Mouse (Mus musculus) regulatory T cell (primary cell): ENCODE measurements around the gene Adcy5.

Source experiments
- in situ Hi-C: fragments of 300-600 bp; cut with MboI, MseI; formaldehyde crosslinking; loops from one replicate; pipeline ENCODE4 v1.15.1; 2025; ENCODE audit warnings: high pct_unique_total_duplicates

The Adcy5 gene

GRCm38 (mm10) chr16:35249763-35250162 lies 95.1 kb downstream of the Adcy5 start:
- in situ Hi-C loops, result loop anchor here (25.0 kb wide), 1 partner anchor 137 kb away; no protein-coding TSS in a partner anchor

GRCm38 (mm10) chr16:35251690-35252089 lies 97.0 kb downstream of the Adcy5 start:
- in situ Hi-C loops, result loop anchor here (25.0 kb wide), 1 partner anchor 139 kb away; no protein-coding TSS in a partner anchor

- in situ Hi-C loops, result loop anchor here (25.0 kb wide), 1 partner anchor 141 kb away; no protein-coding TSS in a partner anchor
These were observed 98.3 kb downstream of the Adcy5 start for GRCm38 (mm10) chr16:35252967-35253366.

DNA sequence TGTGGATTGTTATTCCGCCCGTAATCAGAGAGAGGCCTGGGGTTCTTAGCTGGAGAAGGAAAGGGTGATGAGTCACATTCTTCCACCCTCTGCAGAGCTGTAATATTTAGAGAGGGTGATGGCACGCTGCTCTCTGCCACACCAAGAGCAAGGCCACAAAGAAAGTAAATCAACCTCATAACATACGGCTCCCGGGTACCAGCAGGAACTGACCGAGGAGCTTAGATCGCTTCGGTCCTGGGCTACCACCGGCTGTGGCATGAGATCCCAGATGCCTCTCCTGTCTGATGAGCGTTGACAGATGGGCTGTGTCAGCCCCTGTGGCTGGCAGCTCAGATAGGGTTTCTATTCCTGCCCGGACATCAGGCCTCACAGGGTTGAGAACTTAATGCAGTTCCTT lies 101.3 kb downstream of the Adcy5 start:
- in situ Hi-C loops, result loop anchor here (25.0 kb wide), 1 partner anchor 144 kb away; no protein-coding TSS in a partner anchor

- in situ Hi-C loops, result loop anchor here (25.0 kb wide), 1 partner anchor 158 kb away; no protein-coding TSS in a partner anchor
These were observed 115.8 kb downstream of the Adcy5 start for GRCm38 (mm10) chr16:35270353-35270934.

GRCm38 (mm10) chr16:35270945-35271344 lies 116.3 kb downstream of the Adcy5 start:
- in situ Hi-C loops, result loop anchor here (25.0 kb wide), 1 partner anchor 159 kb away; no protein-coding TSS in a partner anchor

GRCm38 (mm10) chr16:35271572-35271971 lies 116.9 kb downstream of the Adcy5 start:
- in situ Hi-C loops, result loop anchor here (25.0 kb wide), 1 partner anchor 159 kb away; no protein-coding TSS in a partner anchor

DNA sequence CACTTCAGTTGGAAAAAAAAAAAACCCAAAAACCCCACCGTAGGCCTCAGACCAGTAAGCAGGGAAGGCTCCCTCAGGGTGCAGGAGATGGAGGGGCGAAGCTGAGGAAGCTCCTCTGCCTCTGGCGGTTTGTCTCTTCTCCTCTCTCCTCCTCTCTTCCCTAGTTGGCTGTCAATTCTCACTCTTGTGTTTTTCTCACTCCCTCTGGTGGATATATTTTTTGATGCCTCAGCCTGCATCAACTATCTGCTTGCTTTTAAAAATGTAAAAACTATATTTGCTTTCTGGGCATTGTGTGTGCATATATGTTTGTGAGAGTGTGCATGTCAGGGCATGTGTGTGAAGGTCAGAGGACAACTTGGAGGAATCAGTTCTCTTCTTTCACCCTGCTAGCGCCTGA lies 117.7 kb downstream of the Adcy5 start:
- in situ Hi-C loops, result loop anchor here (25.0 kb wide), 1 partner anchor 160 kb away; no protein-coding TSS in a partner anchor

- in situ Hi-C loops, result no loop called here
These were observed 123.5 kb downstream of the Adcy5 start for GRCm38 (mm10) chr16:35278166-35278565.

DNA sequence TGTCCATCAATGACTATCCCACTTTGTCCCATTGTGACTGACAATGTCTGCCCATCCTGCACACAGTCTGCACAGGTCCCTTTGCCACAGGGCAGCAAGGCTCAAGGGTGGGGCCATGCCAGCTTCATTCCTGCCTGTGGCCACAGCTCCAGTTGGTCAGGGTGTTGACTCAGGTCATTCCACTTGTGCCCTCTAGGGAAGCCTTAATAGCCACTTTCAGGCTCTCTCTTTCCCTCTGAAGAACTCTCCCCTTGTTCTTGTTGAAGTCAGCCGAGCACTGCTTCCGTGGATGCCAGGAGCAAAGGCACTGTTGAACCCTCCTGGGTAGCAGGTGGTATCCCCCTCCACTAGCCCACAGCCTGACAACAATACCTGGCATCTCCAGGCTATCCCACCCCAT lies 127.8 kb downstream of the Adcy5 start:
- in situ Hi-C loops, result no loop called here

GRCm38 (mm10) chr16:35285821-35286220 lies 131.1 kb downstream of the Adcy5 start:
- in situ Hi-C loops, result no loop called here

DNA sequence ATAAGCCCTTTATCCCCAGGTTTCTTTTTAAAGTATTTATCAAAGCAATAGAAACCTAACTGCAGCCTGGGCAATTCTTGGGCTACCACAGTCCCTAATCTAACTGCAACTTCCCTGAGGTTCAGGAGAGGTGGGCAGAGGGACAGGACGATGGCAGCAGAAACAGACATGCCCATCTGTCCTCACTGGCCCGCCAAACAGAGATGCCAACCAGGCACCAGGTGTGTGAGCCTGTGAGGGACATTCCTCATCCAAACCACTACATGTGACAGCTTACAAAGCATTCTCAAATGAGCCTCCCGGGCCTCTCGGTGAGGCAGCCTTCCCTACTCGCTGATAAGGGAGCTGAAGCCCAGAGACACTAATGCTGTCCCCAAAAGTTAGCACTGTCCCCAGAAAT lies 132.6 kb downstream of the Adcy5 start:
- in situ Hi-C loops, result no loop called here

DNA sequence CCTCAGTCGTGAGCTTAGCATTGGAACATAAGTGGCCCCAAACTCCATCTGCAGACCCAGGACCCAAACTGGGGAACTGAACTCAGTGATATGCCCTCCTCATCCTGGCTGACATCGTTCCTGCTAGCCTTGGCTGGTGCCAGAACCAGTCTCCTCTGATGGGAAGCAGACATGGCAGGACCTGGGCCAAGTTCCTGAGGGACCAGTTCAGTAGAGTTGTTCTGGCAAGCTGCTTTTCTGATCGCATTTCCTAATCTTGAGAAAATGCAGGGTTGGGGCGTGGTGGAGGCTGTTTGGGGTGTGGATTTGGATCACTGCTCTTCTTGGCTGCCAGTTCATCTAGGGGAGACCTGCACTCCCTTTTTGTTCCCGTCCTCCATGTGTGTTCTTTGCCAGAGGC lies 143.1 kb downstream of the Adcy5 start:
- in situ Hi-C loops, result loop anchor here (10.0 kb wide), 1 partner anchor 327 kb away; no protein-coding TSS in a partner anchor

DNA sequence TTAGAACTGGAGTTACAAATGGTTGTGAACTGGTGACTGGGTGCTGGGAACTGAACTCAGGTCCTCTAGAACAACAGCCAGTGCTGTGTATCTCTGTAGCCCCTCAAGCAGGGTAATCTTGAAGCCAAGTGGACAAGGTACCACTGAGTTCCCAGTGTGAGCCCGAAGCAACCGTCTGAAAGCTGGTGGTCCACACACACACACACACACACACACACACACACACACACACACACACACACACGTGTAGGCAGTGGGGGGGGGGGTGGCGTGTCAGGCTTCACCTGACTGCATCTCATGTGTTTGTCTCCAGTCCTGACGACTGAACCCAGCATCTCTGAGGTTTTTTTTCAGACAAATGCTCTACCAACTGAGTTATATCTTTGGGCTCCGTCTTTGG lies 145.5 kb downstream of the Adcy5 start:
- in situ Hi-C loops, result no loop called here

GRCm38 (mm10) chr16:35302441-35303280 lies 148.0 kb downstream of the Adcy5 start:
- in situ Hi-C loops, result no loop called here

GRCm38 (mm10) chr16:35303721-35304120 lies 149.0 kb downstream of the Adcy5 start:
- in situ Hi-C loops, result no loop called here

GRCm38 (mm10) chr16:35304416-35304815 lies 149.7 kb downstream of the Adcy5 start:
- in situ Hi-C loops, result no loop called here

GRCm38 (mm10) chr16:35305226-35305625 lies 150.5 kb downstream of the Adcy5 start:
- in situ Hi-C loops, result no loop called here

DNA sequence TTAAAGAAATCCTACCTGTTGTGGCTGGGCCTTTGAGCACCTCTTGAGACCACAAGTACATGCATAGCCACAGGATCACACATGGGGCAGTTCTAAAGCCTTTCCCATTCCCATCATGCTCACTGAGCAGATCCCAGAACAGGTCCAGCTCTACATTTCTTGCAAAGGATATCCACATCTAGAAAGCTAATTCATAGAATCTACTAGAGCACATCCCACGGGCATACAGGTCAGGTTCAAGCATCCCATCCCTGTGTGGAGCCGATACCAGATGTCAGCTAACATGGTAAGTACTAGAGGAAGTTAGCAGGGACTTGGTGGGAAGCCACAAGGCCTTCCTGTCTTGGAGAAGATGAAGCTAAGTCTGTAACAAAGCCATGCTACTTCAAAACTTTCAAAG lies 152.0 kb downstream of the Adcy5 start:
- in situ Hi-C loops, result no loop called here

DNA sequence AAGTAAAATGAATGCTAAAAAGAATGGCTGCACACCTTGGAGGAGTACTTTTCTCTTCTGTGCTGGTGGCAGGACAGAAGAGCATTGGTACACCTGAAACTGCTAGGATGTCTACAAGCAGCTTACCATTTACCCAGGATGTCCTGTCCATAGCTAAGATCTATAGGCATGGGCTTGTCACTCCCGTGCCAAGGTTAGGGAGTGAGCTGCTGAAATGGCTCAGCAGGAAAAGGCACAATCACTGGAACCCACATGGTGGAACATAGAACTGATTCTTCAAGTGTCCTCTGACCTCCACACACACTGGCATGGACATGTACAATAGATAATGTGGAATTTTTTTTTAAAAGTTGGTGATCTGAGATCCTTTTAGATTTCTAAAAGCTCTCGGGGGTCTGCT lies 152.7 kb downstream of the Adcy5 start:
- in situ Hi-C loops, result no loop called here

- in situ Hi-C loops, result no loop called here
These were observed 153.3 kb downstream of the Adcy5 start for GRCm38 (mm10) chr16:35308016-35308415.

GRCm38 (mm10) chr16:35308486-35309143 lies 153.9 kb downstream of the Adcy5 start:
- in situ Hi-C loops, result no loop called here
